In genomic region chr11:118511851-118512250, GRCm38 (mm10) we compare ENCODE assay signal across 8 mouse cellular contexts. TPM values are rescaled to one million over a fixed set of nuclear protein-coding genes. Genes with fewer than 3 reads are reported as not detected.
DNase-seq lines count a peak whose midpoint lies in the region; ATAC-seq lines count a peak whose summit lies in the region.

No protein-coding gene starts in this region.

- peaks cover 4% of the 10 kb centered on the region; the same call in 1 of the 2 replicates for H3K4me1 ChIP-seq in heart, embryonic 12.5 days (replicated peaks)

- H3K36me3 ChIP-seq in heart, embryonic 12.5 days, result no peaks in the 10 kb centered on the region

- H3K9me3 ChIP-seq in heart, embryonic 12.5 days (replicated peaks), result no peaks in the 10 kb centered on the region

- intact Hi-C loops in heart, postnatal 25 days (cut with DNase I), result loop anchor here (2.0 kb wide), 1 partner anchor 229 kb away; no protein-coding TSS in a partner anchor

- ATAC-seq in heart, embryonic 12.5 days (ENCODE audit: insufficient number of reproducible peaks, low FRiP score), result peak; percentile 31; the same call in 1 of the 2 replicates
- ATAC-seq in erythroblast, adult 5-6 weeks (replicated peaks; ENCODE audit: low FRiP score, poor library complexity, severe bottlenecking), result no peak

- H3K27ac ChIP-seq in heart, embryonic 12.5 days (ENCODE audit: poor library complexity, severe bottlenecking), result no peak overlapping the region

- no peak overlapping the region for H3K4me3 ChIP-seq in heart, embryonic 12.5 days

- H3K9ac ChIP-seq in heart, embryonic 12.5 days, result no peak overlapping the region

- WGBS in heart, embryonic 12.5 days, result 49% methylated on average over 6 of the region's 6 CpGs

- peaks cover 48% of the 10 kb centered on the region for H3K27me3 ChIP-seq in heart, embryonic 12.5 days (replicated peaks)

- DNase-seq in heart, postnatal 25 days (ENCODE audit: low spot score), result no peak
- DNase-seq in adrenal gland, postnatal 36 days, result peak; percentile 73 to 85
- DNase-seq in frontal cortex, postnatal 36 days (ENCODE audit: low spot score in 2 of 2), result peak; percentile 62 to 64
- DNase-seq in kidney, postnatal 14 days, result peak; percentile 74
- DNase-seq in lung, postnatal 4 days, result peak; percentile 28 to 57
- DNase-seq in thymus, adult 18-20 months, result no peak

- H3K4me2 ChIP-seq in heart, embryonic 12.5 days, result no peak overlapping the region

RNA-seq across cellular contexts. Expression of gene Engase, which starts 35.2 kb away (rescaled TPM):
- 4.5 and 4.6 TPM in 2 replicates for polyA plus RNA-seq in heart, embryonic 12.5 days (2016; fragmentation: Nextera tagmentation; extraction: Ambion mirVana)
- total RNA-seq in heart, postnatal 25 days (2021), result 1 to 10 TPM; 5.7 to 6.3 TPM
- total RNA-seq in adrenal gland, postnatal 36 days (2021), result 10 to 100 TPM; 10.3 to 20.7 TPM
- total RNA-seq in erythroblast, adult 5-6 weeks (2015; ENCODE audit: low replicate concordance), result 0.63 and 2.1 TPM in 2 replicates
- 0.84 and 0.85 TPM in 2 replicates for total RNA-seq in erythroblast, adult 5-6 weeks (2017; ENCODE audit: low replicate concordance)

Comparison
In these comparisons a context has a peak if more than half of its experiments do, and no peak if none do; other contexts are left out.
1. DNase-seq: peak in adrenal gland, postnatal 36 days (2 of 2), frontal cortex, postnatal 36 days (2 of 2), kidney, postnatal 14 days (single experiment) and lung, postnatal 4 days (2 of 2); none in heart, postnatal 25 days (single experiment) and thymus, adult 18-20 months (0 of 2).